Mouse (Mus musculus) cortical plate, adult 2 months (tissue): Measurements from ENCODE around the gene Ryr3.

Experiments
- CTCF ChIP-seq: fragments of 200-500 bp; IDR thresholded peaks from 2 replicates; pipeline ENCODE4 v1.5.1; 2011; ENCODE audit warnings: mild to moderate bottlenecking, control low read depth, low read length; ENCODE audit not compliant: insufficient read depth; ENCODE audit errors: extremely low read depth
- POLR2A ChIP-seq: fragments of 200-500 bp; IDR thresholded peaks from 2 replicates; pipeline ENCODE4 v1.6.1; 2011; ENCODE audit warnings: mild to moderate bottlenecking, low read length, control low read depth; ENCODE audit not compliant: insufficient read depth; ENCODE audit errors: extremely low read depth

DNA sequence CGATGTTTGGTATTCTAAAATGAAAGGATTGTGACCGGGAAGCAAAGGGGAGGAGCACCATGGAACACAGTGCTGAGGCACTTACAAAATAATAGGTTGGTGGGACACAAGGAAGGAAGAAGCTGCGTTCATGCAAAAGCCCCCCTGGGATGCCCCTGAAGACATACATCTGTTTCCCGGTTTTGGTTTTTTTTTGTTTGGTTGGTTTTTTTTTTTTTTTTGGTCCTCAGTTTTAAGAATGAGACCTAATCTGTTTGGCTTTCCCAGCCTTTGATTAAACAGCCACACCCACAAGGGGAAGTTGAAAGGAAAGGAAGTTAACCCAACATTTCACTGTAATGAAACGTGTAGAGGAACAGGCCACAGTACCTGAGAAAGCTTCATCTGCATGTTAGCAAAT lies 560.8 kb downstream of the Ryr3 start:
- no peak for TF ChIP-seq CTCF
- TF ChIP-seq POLR2A = no peak
